Mouse (Mus musculus) forebrain, embryonic 15.5 days (tissue): ENCODE measurements around the gene Sema6d. TPM values are rescaled to one million over a fixed set of nuclear protein-coding genes. Genes with fewer than 3 reads are reported as not detected.

Experiments used
- ATAC-seq: fragments of 200-750 bp; cut with Nextera tagmentation; replicated peaks from 2 replicates; pipeline ENCODE4 v1.8.0; 2017; ENCODE audit warnings: mild to moderate bottlenecking, moderate TSS enrichment, moderate library complexity
- H3K27ac ChIP-seq: fragments of 300-500 bp; sonication (generic); replicated peaks from 2 replicates; pipeline ENCODE4 v1.5.1; 2015; ENCODE audit warnings: mild to moderate bottlenecking, inconsistent platforms
- H3K27me3 ChIP-seq: fragments of 300-500 bp; sonication (generic); 2 replicates; pipeline ENCODE4 v1.6.1; 2015; ENCODE audit warnings: inconsistent platforms
- H3K36me3 ChIP-seq: fragments of 300-500 bp; sonication (generic); 2 replicates; pipeline ENCODE4 v1.6.1; 2015; ENCODE audit warnings: mild to moderate bottlenecking, inconsistent platforms
- H3K4me1 ChIP-seq: fragments of 300-500 bp; sonication (generic); 2 replicates; pipeline ENCODE4 v1.6.1; 2015; ENCODE audit warnings: inconsistent platforms
- H3K4me2 ChIP-seq: fragments of 300-500 bp; sonication (generic); replicated peaks from 2 replicates; pipeline ENCODE4 v1.6.1; 2015; ENCODE audit warnings: mild to moderate bottlenecking, inconsistent platforms
- H3K4me3 ChIP-seq: fragments of 300-500 bp; sonication (generic); 2 replicates; pipeline ENCODE4 v1.5.1; 2015; ENCODE audit warnings: mild to moderate bottlenecking, inconsistent platforms
- H3K9ac ChIP-seq: fragments of 300-500 bp; sonication (generic); replicated peaks from 2 replicates; pipeline ENCODE4 v1.6.1; 2015; ENCODE audit warnings: mild to moderate bottlenecking, inconsistent platforms
- H3K9me3 ChIP-seq: fragments of 300-500 bp; sonication (generic); 2 replicates; pipeline ENCODE4 v1.6.1; 2016; ENCODE audit warnings: inconsistent platforms
- WGBS: fragments of 180-500 bp; shearing (Covaris S2); methylation state at CpG from one replicate; pipeline ENCODE4 v1.1.7; 2015; ENCODE audit warnings: mixed read lengths; 5-methylcytosine and 5-hydroxymethylcytosine counted together
- polyA plus RNA-seq: library from polyadenylated mRNA; unstranded; fragments of >200 nt; fragmentation: Nextera tagmentation; extraction: Ambion mirVana; gene quantifications from 2 replicates; pipeline ENCODE4 v1.2.1, GENCODE M21; 2015

The Sema6d gene
- polyA plus RNA-seq, 1 experiment from 2014 or later = 28.7 TPM

GRCm38 (mm10) chr2:124635271-124635865, 545.6 kb downstream of the Sema6d start:
- 0 out of 2 replicates have a peak, but pooled peaks have one; percentile 29 for ATAC-seq

DNA sequence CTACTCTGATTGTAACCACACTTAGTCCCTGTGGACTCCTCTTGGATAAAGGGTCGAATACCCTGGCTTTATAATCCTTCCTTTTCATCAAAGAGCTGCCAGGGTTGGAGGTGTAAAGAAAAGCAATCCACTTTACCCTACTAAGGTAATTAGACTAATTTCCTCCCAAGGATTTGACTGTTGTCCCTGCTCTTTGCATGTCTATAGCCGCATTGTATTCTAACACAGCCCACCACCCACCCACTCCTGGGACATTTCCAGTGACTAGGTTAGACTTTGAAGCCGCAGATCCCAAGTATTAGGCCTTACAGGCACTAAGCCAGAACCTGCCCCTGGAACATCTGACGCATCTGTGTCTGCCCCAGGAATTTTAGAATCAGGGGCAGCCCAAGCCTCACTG, 547.3 kb downstream of the Sema6d start:
- no peak for ATAC-seq
- Histone ChIP-seq H3K9me3 (no peaks in the 10 kb centered on the region), H3K4me3 (no peak overlapping the region), H3K4me1 (peaks cover 21% of the 10 kb centered on the region), H3K4me2 (no peak overlapping the region), H3K27me3 (no peaks in the 10 kb centered on the region), H3K9ac (no peak overlapping the region), H3K36me3 (no peaks in the 10 kb centered on the region), H3K27ac (no peak overlapping the region)
- 17% methylated on average over 4 of the region's 4 CpGs for WGBS

More at GRCm38 (mm10) chr2:124635271-124635865, 545.6 kb downstream of the Sema6d start:
- no peaks in the 10 kb centered on the region for H3K36me3 ChIP-seq
- H3K9me3 ChIP-seq = no peaks in the 10 kb centered on the region
- WGBS = 46% methylated on average over 8 of the region's 8 CpGs
- H3K27me3 ChIP-seq = no peaks in the 10 kb centered on the region
- no peak overlapping the region for H3K4me3 ChIP-seq
- peaks cover 10% of the 10 kb centered on the region for H3K4me1 ChIP-seq
- H3K27ac ChIP-seq = no peak overlapping the region
- no peak overlapping the region for H3K4me2 ChIP-seq
- H3K9ac ChIP-seq = no peak overlapping the region

- Histone ChIP-seq H3K4me3 (no peak overlapping the region), H3K4me2 (no peak overlapping the region), H3K9ac (no peak overlapping the region), H3K36me3 (no peaks in the 10 kb centered on the region), H3K4me1 (peaks cover 21% of the 10 kb centered on the region), H3K9me3 (no peaks in the 10 kb centered on the region), H3K27me3 (no peaks in the 10 kb centered on the region), H3K27ac (no peak overlapping the region)
- ATAC-seq = no peak
- 50% methylated on average over 5 of the region's 5 CpGs for WGBS
These were observed 549.6 kb downstream of the Sema6d start for GRCm38 (mm10) chr2:124639221-124639963.

GRCm38 (mm10) chr2:124640500-124641193, 550.9 kb downstream of the Sema6d start:
- Histone ChIP-seq H3K27ac (peak overlapping the region; percentile 46; the same call in 1 of the 2 replicates), H3K4me3 (no peak overlapping the region), H3K4me2 (no peak overlapping the region), H3K36me3 (no peaks in the 10 kb centered on the region), H3K4me1 (peaks cover 13% of the 10 kb centered on the region), H3K9me3 (no peaks in the 10 kb centered on the region), H3K9ac (no peak overlapping the region), H3K27me3 (no peaks in the 10 kb centered on the region)
- ATAC-seq = peak; percentile 39; the same call in 1 of the 2 replicates
- 38% methylated on average over 6 of the region's 6 CpGs for WGBS

GRCm38 (mm10) chr2:124641194-124641558, 551.4 kb downstream of the Sema6d start:
- peaks cover 11% of the 10 kb centered on the region for H3K4me1 ChIP-seq
- H3K27me3 ChIP-seq = no peaks in the 10 kb centered on the region
- no peak overlapping the region for H3K4me2 ChIP-seq
- 15% methylated on average over 5 of the region's 5 CpGs for WGBS
- peak; percentile 21; the same call in 1 of the 2 replicates for ATAC-seq
- peak overlapping the region; percentile 46; the same call in 1 of the 2 replicates for H3K27ac ChIP-seq
- no peaks in the 10 kb centered on the region for H3K36me3 ChIP-seq
- H3K9ac ChIP-seq = no peak overlapping the region
- no peak overlapping the region for H3K4me3 ChIP-seq
- no peaks in the 10 kb centered on the region for H3K9me3 ChIP-seq

DNA sequence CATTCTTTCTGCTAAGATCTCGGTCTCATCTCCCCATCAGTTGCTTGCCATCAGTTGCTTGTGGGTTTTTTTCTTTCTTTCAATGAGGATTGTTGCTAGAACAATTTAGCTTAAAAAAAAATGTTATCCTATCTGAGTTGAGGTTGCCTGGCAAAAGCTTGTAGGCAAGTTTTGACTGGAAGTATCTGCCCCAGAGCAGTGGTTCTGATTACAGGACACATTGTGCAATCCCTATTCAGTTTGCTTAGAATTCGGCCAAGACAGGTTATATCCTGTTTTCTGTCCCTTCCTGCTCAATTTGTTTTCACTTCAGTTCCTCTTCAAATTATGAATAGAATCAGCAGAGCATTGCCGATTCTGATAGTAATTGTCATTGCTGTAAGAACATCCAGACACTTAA, 552.4 kb downstream of the Sema6d start:
- no peak overlapping the region for H3K27ac ChIP-seq
- no peaks in the 10 kb centered on the region for H3K36me3 ChIP-seq
- H3K9ac ChIP-seq = no peak overlapping the region
- H3K4me1 ChIP-seq = peaks cover 11% of the 10 kb centered on the region
- 58% methylated on average over 3 of the region's 3 CpGs for WGBS
- no peaks in the 10 kb centered on the region for H3K27me3 ChIP-seq
- H3K4me2 ChIP-seq = no peak overlapping the region
- no peak overlapping the region for H3K4me3 ChIP-seq
- H3K9me3 ChIP-seq = no peaks in the 10 kb centered on the region
- ATAC-seq = no peak

DNA sequence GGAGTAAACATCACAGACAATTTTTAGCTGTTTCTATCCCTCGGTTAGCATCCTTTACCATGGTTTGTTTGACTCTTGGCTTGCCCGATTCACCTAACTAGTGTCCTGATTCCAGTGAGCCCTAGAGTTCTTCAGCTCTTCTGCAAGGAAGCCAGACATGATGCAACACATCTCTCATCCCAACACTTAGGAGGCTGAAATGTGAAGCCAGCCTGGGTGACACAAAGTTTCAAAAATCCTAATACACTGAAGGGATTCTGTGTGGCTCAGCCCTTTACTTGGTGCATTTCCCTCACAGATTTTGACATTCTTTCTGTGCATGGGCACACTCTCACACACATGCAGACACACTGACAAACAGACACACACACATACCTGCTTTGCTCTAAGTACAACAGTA, 560.8 kb downstream of the Sema6d start:
- Histone ChIP-seq H3K9me3 (no peaks in the 10 kb centered on the region), H3K36me3 (peaks cover 3% of the 10 kb centered on the region; the same call in 1 of the 2 replicates), H3K27me3 (no peaks in the 10 kb centered on the region), H3K4me3 (no peak overlapping the region), H3K9ac (no peak overlapping the region), H3K4me1 (peaks cover 16% of the 10 kb centered on the region; the same call in 1 of the 2 replicates), H3K4me2 (no peak overlapping the region), H3K27ac (no peak overlapping the region)
- WGBS = 93% methylated on average over 2 of the region's 2 CpGs
- ATAC-seq = no peak

DNA sequence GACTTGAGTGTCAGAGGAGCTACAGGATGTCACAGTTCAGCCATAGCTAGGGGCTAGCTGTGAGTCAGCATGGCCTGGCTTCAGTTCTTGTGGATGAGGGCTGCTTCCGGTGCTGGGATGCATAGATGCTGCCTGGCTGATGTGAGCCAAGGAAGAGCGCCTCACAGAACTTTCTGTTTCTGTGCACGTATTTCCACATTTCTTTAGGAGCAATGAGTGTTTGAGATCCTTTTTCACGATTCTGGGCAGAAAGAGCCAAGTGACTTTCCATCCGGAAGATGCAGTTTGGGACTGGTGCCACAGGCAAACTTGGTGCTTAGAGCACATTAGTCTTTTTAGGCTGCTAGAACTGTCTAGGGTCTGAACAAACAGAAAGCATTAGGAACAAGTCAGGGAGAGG, 561.4 kb downstream of the Sema6d start:
- Histone ChIP-seq H3K36me3 (peaks cover 6% of the 10 kb centered on the region; the same call in 1 of the 2 replicates), H3K9me3 (no peaks in the 10 kb centered on the region), H3K27me3 (no peaks in the 10 kb centered on the region), H3K27ac (no peak overlapping the region), H3K9ac (no peak overlapping the region), H3K4me2 (no peak overlapping the region), H3K4me1 (peaks cover 16% of the 10 kb centered on the region; the same call in 1 of the 2 replicates), H3K4me3 (no peak overlapping the region)
- ATAC-seq = no peak
- WGBS = 66% methylated on average over 5 of the region's 5 CpGs

- H3K4me3 ChIP-seq = no peak overlapping the region
- H3K9me3 ChIP-seq = no peaks in the 10 kb centered on the region
- no peaks in the 10 kb centered on the region for H3K27me3 ChIP-seq
- peaks cover 22% of the 10 kb centered on the region; the same call in 1 of the 2 replicates for H3K4me1 ChIP-seq
- 71% methylated on average over 7 of the region's 7 CpGs for WGBS
- H3K9ac ChIP-seq = no peak overlapping the region
- no peak overlapping the region for H3K4me2 ChIP-seq
- peak overlapping the region; percentile 54 for H3K27ac ChIP-seq
- ATAC-seq = peak; percentile 70
- H3K36me3 ChIP-seq = peaks cover 14% of the 10 kb centered on the region
These were observed 563.4 kb downstream of the Sema6d start for GRCm38 (mm10) chr2:124653161-124653560.

DNA sequence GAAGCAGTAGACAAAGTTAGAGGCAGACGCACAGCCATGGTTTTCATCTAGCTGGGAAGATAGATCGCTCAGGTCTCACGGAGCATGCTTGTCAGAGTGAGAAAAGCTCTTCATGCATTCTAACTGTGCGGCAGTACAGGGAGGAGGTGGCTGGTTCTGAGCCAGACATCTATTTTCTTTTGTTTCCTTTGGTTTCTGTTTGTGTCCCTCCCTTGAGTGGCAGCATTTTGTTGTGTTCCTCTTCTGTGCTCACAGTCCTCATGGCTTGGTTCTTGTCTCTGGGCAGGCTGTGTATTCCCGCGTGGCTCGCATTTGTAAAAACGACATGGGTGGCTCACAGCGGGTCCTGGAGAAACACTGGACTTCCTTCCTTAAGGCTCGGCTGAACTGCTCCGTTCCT, 567.6 kb downstream of the Sema6d start:
- Histone ChIP-seq H3K9ac (no peak overlapping the region), H3K4me2 (no peak overlapping the region), H3K4me3 (no peak overlapping the region), H3K27me3 (no peaks in the 10 kb centered on the region), H3K27ac (no peak overlapping the region), H3K4me1 (peaks cover 26% of the 10 kb centered on the region), H3K36me3 (peaks cover 33% of the 10 kb centered on the region), H3K9me3 (no peaks in the 10 kb centered on the region)
- 66% methylated on average over 11 of the region's 11 CpGs for WGBS
- no peak for ATAC-seq

- no peak overlapping the region for H3K9ac ChIP-seq
- H3K9me3 ChIP-seq = no peaks in the 10 kb centered on the region
- peaks cover 22% of the 10 kb centered on the region for H3K4me1 ChIP-seq
- no peak overlapping the region for H3K4me3 ChIP-seq
- H3K27ac ChIP-seq = 0 out of 2 replicates have a peak overlapping the region, but pooled peaks have one; percentile 15
- WGBS = 80% methylated on average over 14 of the region's 14 CpGs
- H3K27me3 ChIP-seq = no peaks in the 10 kb centered on the region
- ATAC-seq = 0 out of 2 replicates have a peak, but pooled peaks have one; percentile 12
- peaks cover 36% of the 10 kb centered on the region for H3K36me3 ChIP-seq
- no peak overlapping the region for H3K4me2 ChIP-seq
These were observed 568.6 kb downstream of the Sema6d start for GRCm38 (mm10) chr2:124658374-124658773.

GRCm38 (mm10) chr2:124659601-124660000, 569.8 kb downstream of the Sema6d start:
- H3K4me1 ChIP-seq = peaks cover 20% of the 10 kb centered on the region
- no peak overlapping the region for H3K9ac ChIP-seq
- H3K27ac ChIP-seq = no peak overlapping the region
- WGBS = 87% methylated on average over 13 of the region's 13 CpGs
- H3K36me3 ChIP-seq = peaks cover 46% of the 10 kb centered on the region
- H3K4me3 ChIP-seq = no peak overlapping the region
- no peak for ATAC-seq
- H3K4me2 ChIP-seq = no peak overlapping the region
- H3K27me3 ChIP-seq = no peaks in the 10 kb centered on the region
- H3K9me3 ChIP-seq = no peaks in the 10 kb centered on the region
